Mouse (Mus musculus): ENCODE measurements around the gene Ankrd27. TPM values are rescaled to one million over a fixed set of nuclear protein-coding genes. Genes with fewer than 3 reads are reported as not detected.

Gene Ankrd27
- polyA plus RNA-seq, 1 experiment from 2014 or later = 44.1 TPM

GRCm38 (mm10) chr7:35622626-35623025 is 36.6 kb downstream of the Ankrd27 start:
- Histone ChIP-seq H3K9me3 (no peaks in the 10 kb centered on the region), H3K27me3 (replicated peaks; ENCODE audit: low read depth, poor library complexity, severe bottlenecking) (no peaks in the 10 kb centered on the region), H3K36me3 (replicated peaks) (peaks cover 92% of the 10 kb centered on the region), H3K4me1 (no peaks in the 10 kb centered on the region), H3K4me3 (no peak overlapping the region), H3K27ac (replicated peaks) (no peak overlapping the region)
- 93% methylated on average over 10 of the region's 10 CpGs for WGBS
- DNase-seq (ENCODE audit: low spot score) = no peak

DNA sequence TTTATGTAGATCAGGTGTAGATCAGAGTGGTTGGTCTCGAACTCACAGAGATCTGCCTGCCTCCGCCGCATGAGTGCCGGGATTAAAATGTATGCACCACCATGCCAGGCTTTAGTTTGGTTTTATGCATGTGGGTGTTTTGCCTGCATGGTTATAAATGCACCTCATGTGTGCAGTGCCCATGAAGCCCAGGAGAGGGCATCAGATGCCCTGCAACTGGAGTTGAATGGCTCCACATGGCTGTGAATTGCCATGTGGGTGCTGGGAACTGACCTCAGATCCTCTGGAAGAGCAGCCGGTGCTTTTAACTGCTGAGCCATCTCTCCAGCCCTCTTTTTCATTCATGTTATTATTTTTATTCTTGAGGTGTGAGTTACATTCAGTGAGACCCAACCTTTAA is 40.0 kb downstream of the Ankrd27 start:
- no peak overlapping the region for H3K4me3 ChIP-seq

DNA sequence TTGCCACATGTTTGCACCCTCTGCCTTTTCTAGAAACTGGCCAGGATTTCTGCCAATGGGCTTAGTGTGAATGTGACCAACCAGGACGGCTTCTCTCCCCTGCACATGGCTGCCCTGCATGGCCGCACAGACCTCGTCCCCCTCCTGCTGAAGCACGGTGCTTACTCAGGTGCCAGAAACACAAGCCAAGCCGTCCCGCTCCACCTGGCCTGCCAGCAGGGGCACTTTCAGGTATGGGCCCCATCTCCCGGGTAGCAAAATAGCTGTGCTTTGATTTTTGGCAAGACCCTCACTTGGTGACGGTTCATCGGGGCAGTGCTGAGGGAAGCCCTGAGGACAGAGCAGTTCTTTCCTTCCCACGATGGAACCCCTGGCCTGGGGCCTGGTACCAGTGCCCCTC is 41.3 kb downstream of the Ankrd27 start:
- 93% methylated on average over 10 of the region's 10 CpGs for WGBS
- Histone ChIP-seq H3K27ac (replicated peaks) (no peak overlapping the region), H3K4me3 (no peak overlapping the region), H3K27me3 (replicated peaks; ENCODE audit: low read depth, poor library complexity, severe bottlenecking) (no peaks in the 10 kb centered on the region), H3K9me3 (no peaks in the 10 kb centered on the region), H3K4me1 (no peaks in the 10 kb centered on the region), H3K36me3 (replicated peaks) (peaks cover 93% of the 10 kb centered on the region)
- no peak for DNase-seq (ENCODE audit: low spot score)

More for the DNA sequence above, 40.0 kb downstream of the Ankrd27 start:
- no peaks in the 10 kb centered on the region for H3K9me3 ChIP-seq
- H3K4me1 ChIP-seq = no peaks in the 10 kb centered on the region
- WGBS = 95% methylated on average over 5 of the region's 5 CpGs
- no peaks in the 10 kb centered on the region for H3K27me3 ChIP-seq (replicated peaks; ENCODE audit: low read depth, poor library complexity, severe bottlenecking)
- DNase-seq (ENCODE audit: low spot score) = no peak
- H3K27ac ChIP-seq (replicated peaks) = no peak overlapping the region
- H3K36me3 ChIP-seq (replicated peaks) = peaks cover 93% of the 10 kb centered on the region

- Histone ChIP-seq H3K9me3 (no peaks in the 10 kb centered on the region), H3K4me3 (no peak overlapping the region), H3K36me3 (replicated peaks) (peaks cover 92% of the 10 kb centered on the region), H3K27ac (replicated peaks) (no peak overlapping the region), H3K4me1 (no peaks in the 10 kb centered on the region), H3K27me3 (replicated peaks; ENCODE audit: low read depth, poor library complexity, severe bottlenecking) (no peaks in the 10 kb centered on the region)
- WGBS = 73% methylated on average over 5 of the region's 5 CpGs
- DNase-seq (ENCODE audit: low spot score) = peak; percentile 50
Measured at GRCm38 (mm10) chr7:35628496-35628895, 42.5 kb downstream of the Ankrd27 start.

DNA sequence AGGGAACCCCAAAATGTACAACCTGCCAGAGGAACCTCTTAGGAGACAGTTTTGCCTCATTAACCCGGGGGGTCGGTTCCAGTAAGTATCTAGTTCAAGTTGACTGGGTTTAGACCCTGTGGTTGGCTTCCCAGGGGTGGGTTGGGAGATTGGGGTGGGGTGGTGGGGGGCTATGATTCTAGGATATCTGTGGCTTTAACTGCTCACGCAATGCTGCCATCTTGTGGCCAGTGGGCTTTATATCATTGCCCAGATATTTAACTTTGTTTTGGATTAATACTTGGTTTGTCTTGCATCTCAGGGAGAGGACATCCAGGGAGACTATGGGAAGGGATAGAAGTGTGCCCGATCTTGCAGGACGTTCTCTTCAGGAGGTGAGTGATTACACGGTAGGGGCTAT is 50.2 kb downstream of the Ankrd27 start:
- Histone ChIP-seq H3K27me3 (replicated peaks; ENCODE audit: low read depth, poor library complexity, severe bottlenecking) (no peaks in the 10 kb centered on the region), H3K27ac (replicated peaks) (no peak overlapping the region), H3K4me3 (no peak overlapping the region), H3K4me1 (no peaks in the 10 kb centered on the region), H3K36me3 (replicated peaks) (peaks cover 80% of the 10 kb centered on the region), H3K9me3 (no peaks in the 10 kb centered on the region)
- WGBS = 74% methylated on average over 6 of the region's 6 CpGs
- peak; percentile 30 for DNase-seq (ENCODE audit: low spot score)

GRCm38 (mm10) chr7:35636874-35637273 is 50.8 kb downstream of the Ankrd27 start:
- no peak for DNase-seq (ENCODE audit: low spot score)
- no peaks in the 10 kb centered on the region for H3K4me1 ChIP-seq
- no peaks in the 10 kb centered on the region for H3K9me3 ChIP-seq
- H3K4me3 ChIP-seq = no peak overlapping the region
- no peaks in the 10 kb centered on the region for H3K27me3 ChIP-seq (replicated peaks; ENCODE audit: low read depth, poor library complexity, severe bottlenecking)
- WGBS = 95% methylated on average over 9 of the region's 9 CpGs
- no peak overlapping the region for H3K27ac ChIP-seq (replicated peaks)
- H3K36me3 ChIP-seq (replicated peaks) = peaks cover 80% of the 10 kb centered on the region

DNA sequence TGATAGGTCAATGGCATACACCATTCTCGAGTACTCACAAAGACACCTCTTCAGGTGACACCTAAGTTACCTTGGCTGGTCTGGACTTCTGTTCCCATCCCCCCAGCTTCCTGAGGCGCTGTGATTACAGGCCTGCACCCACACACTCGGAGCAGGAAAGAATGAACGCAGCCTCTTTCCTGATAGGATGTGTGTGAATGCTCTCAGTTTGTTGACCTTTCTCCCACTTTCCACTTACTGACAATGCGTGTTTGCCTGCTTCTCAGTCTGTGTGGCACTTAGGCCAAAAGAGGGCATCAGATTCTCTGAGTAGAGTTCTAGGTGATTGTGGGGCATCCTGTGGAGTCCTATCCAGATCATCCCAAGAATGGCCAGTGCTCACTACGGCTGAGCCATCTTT is 54.0 kb downstream of the Ankrd27 start:
- H3K27me3 ChIP-seq (replicated peaks; ENCODE audit: low read depth, poor library complexity, severe bottlenecking) = no peaks in the 10 kb centered on the region
- no peak overlapping the region for H3K4me3 ChIP-seq
- 86% methylated on average over 6 of the region's 6 CpGs for WGBS
- no peak for DNase-seq (ENCODE audit: low spot score)
- peaks cover 84% of the 10 kb centered on the region for H3K36me3 ChIP-seq (replicated peaks)
- H3K4me1 ChIP-seq = no peaks in the 10 kb centered on the region
- H3K27ac ChIP-seq (replicated peaks) = no peak overlapping the region
- no peaks in the 10 kb centered on the region for H3K9me3 ChIP-seq

GRCm38 (mm10) chr7:35646317-35647081 is 60.5 kb downstream of the Ankrd27 start:
- no peaks in the 10 kb centered on the region for H3K9me3 ChIP-seq
- H3K36me3 ChIP-seq (replicated peaks) = peaks cover 43% of the 10 kb centered on the region
- WGBS = 12% methylated on average over 34 of the region's 34 CpGs
- no peaks in the 10 kb centered on the region for H3K27me3 ChIP-seq (replicated peaks; ENCODE audit: low read depth, poor library complexity, severe bottlenecking)
- peaks cover 7% of the 10 kb centered on the region; the same call in 1 of the 2 replicates for H3K4me1 ChIP-seq
- DNase-seq (ENCODE audit: low spot score) = peak; percentile 59
- peak overlapping the region; percentile 99 for H3K4me3 ChIP-seq
- peak overlapping the region; percentile 93 for H3K27ac ChIP-seq (replicated peaks)

- H3K36me3 ChIP-seq (replicated peaks) = peaks cover 36% of the 10 kb centered on the region
- peaks cover 7% of the 10 kb centered on the region; the same call in 1 of the 2 replicates for H3K4me1 ChIP-seq
- H3K4me3 ChIP-seq = peak within 1 kb of the TSS; percentile 99
- peak; percentile 97 for DNase-seq (ENCODE audit: low spot score)
- H3K9me3 ChIP-seq = 0 out of 2 replicates have a peak, but pooled peaks cover 3% of the 10 kb centered on the region
- no peaks in the 10 kb centered on the region for H3K27me3 ChIP-seq (replicated peaks; ENCODE audit: low read depth, poor library complexity, severe bottlenecking)
- peak within 1 kb of the TSS; percentile 93 for H3K27ac ChIP-seq (replicated peaks)
- WGBS = under 1% methylated on average over 64 of the region's 64 CpGs
Measured at GRCm38 (mm10) chr7:35647101-35647698, 61.2 kb downstream of the Ankrd27 start, which contains the start of gene Pdcd5. TSS of gene Pdcd5 (minus strand) at chr7:35647521.

DNA sequence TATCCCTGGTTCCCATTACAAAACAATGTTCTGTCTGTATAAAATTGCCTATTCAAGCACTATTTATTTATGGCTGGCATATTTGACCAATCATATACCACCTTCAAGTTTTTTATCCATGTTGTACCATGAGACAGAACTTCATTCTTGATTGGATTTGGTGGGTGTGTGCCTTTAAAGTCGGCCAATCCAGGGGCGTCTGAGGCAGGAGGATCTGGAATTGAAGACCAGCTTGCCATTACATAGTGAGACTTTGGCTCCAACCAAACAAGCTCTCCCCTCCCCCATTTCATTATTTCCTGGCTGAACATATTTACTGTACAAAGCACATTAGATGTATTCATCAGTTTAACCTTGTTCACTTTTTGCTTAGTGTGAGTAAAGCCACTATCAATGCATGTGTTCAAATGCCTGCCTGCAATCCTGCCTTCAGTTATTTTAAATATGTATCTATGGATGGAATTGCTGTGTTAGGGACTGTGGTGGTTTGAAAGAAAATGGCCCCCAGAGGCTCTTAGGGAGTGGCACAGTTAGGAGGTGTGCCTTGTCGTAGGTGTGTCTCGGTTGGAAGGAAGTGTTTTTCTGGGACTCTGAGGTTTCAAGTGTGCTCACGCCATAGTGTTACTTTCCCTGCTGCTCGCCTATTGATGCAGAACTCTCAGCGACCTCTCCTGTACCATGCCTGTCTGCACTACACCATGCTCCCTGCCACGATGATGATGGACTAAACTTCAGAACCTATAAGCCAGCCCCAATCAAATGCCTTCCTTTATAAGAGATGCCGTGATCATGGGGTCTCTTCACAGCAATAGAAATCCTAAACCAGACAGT is 62.4 kb downstream of the Ankrd27 start:
- no peak overlapping the region for H3K4me3 ChIP-seq
- H3K4me1 ChIP-seq = peaks cover 7% of the 10 kb centered on the region; the same call in 1 of the 2 replicates
- no peaks in the 10 kb centered on the region for H3K27me3 ChIP-seq (replicated peaks; ENCODE audit: low read depth, poor library complexity, severe bottlenecking)
- H3K27ac ChIP-seq (replicated peaks) = no peak overlapping the region
- WGBS = 74% methylated on average over 9 of the region's 9 CpGs
- DNase-seq (ENCODE audit: low spot score) = no peak
- 0 out of 2 replicates have a peak, but pooled peaks cover 3% of the 10 kb centered on the region for H3K9me3 ChIP-seq
- H3K36me3 ChIP-seq (replicated peaks) = peaks cover 24% of the 10 kb centered on the region

GRCm38 (mm10) chr7:35649071-35649470 is 63.0 kb downstream of the Ankrd27 start:
- H3K36me3 ChIP-seq (replicated peaks) = peaks cover 17% of the 10 kb centered on the region
- H3K9me3 ChIP-seq = 0 out of 2 replicates have a peak, but pooled peaks cover 3% of the 10 kb centered on the region
- H3K4me1 ChIP-seq = peaks cover 7% of the 10 kb centered on the region; the same call in 1 of the 2 replicates
- H3K27me3 ChIP-seq (replicated peaks; ENCODE audit: low read depth, poor library complexity, severe bottlenecking) = no peaks in the 10 kb centered on the region
- H3K4me3 ChIP-seq = no peak overlapping the region
- no peak for DNase-seq (ENCODE audit: low spot score)
- 60% methylated on average over 3 of the region's 3 CpGs for WGBS
- H3K27ac ChIP-seq (replicated peaks) = no peak overlapping the region

- no peak for DNase-seq (ENCODE audit: low spot score)
- Histone ChIP-seq H3K27me3 (replicated peaks; ENCODE audit: low read depth, poor library complexity, severe bottlenecking) (no peaks in the 10 kb centered on the region), H3K4me3 (no peak overlapping the region), H3K4me1 (peaks cover 7% of the 10 kb centered on the region; the same call in 1 of the 2 replicates), H3K36me3 (replicated peaks) (no peaks in the 10 kb centered on the region), H3K9me3 (0 out of 2 replicates have a peak, but pooled peaks cover 3% of the 10 kb centered on the region), H3K27ac (replicated peaks) (no peak overlapping the region)
- 81% methylated on average over 11 of the region's 11 CpGs for WGBS
Measured at GRCm38 (mm10) chr7:35650716-35651410, 64.8 kb downstream of the Ankrd27 start.

Measured in embryonic facial prominence, embryonic 10.5 days (tissue).